Mouse (Mus musculus): ENCODE results near the gene 6430548M08Rik. TPM values are rescaled to one million over a fixed set of nuclear protein-coding genes. Genes with fewer than 3 reads are reported as not detected.

Gene 6430548M08Rik
- polyA plus RNA-seq, 1 experiment from 2014 or later: 3.0 TPM

- H3K4me3 ChIP-seq (replicated peaks): no peak overlapping the region
- 61% methylated on average over 3 of the region's 3 CpGs for WGBS
Measured at GRCm38 (mm10) chr8:120202546-120202945, 88.6 kb downstream of the 6430548M08Rik start.

DNA sequence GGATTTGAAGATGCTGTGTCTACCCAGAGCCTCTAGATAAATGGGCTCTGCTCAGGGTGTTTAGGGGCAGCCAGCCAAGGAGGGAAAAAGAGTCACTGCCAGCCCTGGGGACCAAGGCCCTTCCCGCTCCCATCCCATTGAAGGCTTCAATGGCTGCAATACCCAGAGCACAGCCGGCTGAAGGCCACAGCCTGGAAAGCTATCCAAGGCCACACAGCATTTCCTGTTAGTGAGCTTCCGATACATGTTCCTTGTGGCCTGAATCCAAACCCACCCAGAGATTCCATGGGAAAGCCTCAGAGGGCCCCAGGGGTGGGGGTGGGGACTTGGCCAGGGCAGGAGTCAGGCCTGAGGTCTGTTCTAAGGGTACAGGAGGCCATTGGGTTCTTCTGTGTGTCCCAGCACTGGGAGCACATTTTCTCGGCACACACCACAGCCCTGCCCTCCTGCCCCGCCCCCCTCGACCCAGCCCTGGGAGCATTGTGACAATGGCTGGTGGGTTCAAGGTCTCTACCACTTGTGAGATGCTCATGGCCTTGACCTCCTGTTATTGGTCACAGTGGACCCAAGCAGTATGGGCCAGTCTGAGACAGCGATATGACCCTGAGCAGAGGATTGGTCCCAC lies 90.9 kb downstream of the 6430548M08Rik start:
- no peak for ATAC-seq (ENCODE audit: insufficient number of reproducible peaks, insufficient read depth, low FRiP score, low TSS enrichment, low read depth)
- H3K9me3 ChIP-seq: peaks cover 4% of the 10 kb centered on the region
- no peak overlapping the region for H3K4me3 ChIP-seq (replicated peaks)
- WGBS: 74% methylated on average over 7 of the region's 7 CpGs
- no peaks in the 10 kb centered on the region for H3K27me3 ChIP-seq
- peaks cover 11% of the 10 kb centered on the region for H3K4me1 ChIP-seq (replicated peaks)
- no peak overlapping the region for H3K4me2 ChIP-seq
- H3K36me3 ChIP-seq: no peaks in the 10 kb centered on the region
- no peak overlapping the region for H3K9ac ChIP-seq (replicated peaks)
- no peak overlapping the region for H3K27ac ChIP-seq

More at GRCm38 (mm10) chr8:120202546-120202945, 88.6 kb downstream of the 6430548M08Rik start:
- Histone ChIP-seq H3K4me1 (replicated peaks) (peaks cover 2% of the 10 kb centered on the region; the same call in 1 of the 2 replicates), H3K27ac (no peak overlapping the region), H3K9ac (replicated peaks) (no peak overlapping the region), H3K27me3 (no peaks in the 10 kb centered on the region), H3K36me3 (no peaks in the 10 kb centered on the region), H3K9me3 (peaks cover 8% of the 10 kb centered on the region), H3K4me2 (no peak overlapping the region)
- ATAC-seq (ENCODE audit: insufficient number of reproducible peaks, insufficient read depth, low FRiP score, low TSS enrichment, low read depth): no peak

DNA sequence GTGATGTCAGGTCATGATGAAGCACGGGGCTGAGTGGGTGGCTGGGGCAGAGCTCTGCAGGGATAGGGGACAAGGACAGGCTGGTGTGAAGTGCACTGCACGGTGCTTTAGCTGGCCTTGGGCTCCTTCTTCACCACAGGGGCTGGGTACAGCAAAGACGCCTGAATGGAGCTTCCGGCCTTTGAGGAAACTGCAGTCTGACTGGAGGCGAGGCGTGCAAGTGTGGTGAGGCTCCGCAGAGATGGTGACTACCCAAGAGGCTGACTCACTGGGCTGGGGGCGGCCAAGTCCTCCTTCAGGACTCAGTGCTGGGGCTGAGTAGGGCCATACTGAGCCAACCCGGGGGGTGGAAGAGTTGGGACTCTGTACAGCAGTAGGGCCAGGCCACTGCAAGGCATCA lies 92.0 kb downstream of the 6430548M08Rik start:
- no peak overlapping the region for H3K9ac ChIP-seq (replicated peaks)
- H3K36me3 ChIP-seq: no peaks in the 10 kb centered on the region
- H3K27ac ChIP-seq: no peak overlapping the region
- ATAC-seq (ENCODE audit: insufficient number of reproducible peaks, insufficient read depth, low FRiP score, low TSS enrichment, low read depth): no peak
- WGBS: 84% methylated on average over 9 of the region's 9 CpGs
- no peaks in the 10 kb centered on the region for H3K27me3 ChIP-seq
- H3K9me3 ChIP-seq: no peaks in the 10 kb centered on the region
- no peak overlapping the region for H3K4me2 ChIP-seq
- peaks cover 19% of the 10 kb centered on the region for H3K4me1 ChIP-seq (replicated peaks)
- no peak overlapping the region for H3K4me3 ChIP-seq (replicated peaks)

DNA sequence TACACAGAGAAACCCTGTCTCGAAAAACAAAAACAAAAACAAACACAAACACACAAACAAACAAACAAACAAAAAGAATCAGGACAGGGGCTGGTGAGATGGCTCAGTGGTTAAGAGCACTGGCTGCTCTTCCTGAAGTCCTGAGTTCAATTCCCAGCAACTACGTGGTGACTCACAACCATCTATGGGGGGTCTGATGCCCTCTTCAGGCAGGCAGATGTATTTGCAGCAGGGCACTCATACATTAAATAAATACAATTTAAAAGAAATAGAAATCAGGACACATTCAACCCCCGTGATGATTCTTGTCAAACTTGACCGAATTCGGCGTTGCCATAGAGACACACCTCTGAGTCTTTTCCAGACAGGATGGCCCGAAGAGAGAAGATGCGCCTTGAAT lies 93.4 kb downstream of the 6430548M08Rik start:
- peaks cover 26% of the 10 kb centered on the region for H3K4me1 ChIP-seq (replicated peaks)
- no peak overlapping the region for H3K27ac ChIP-seq
- H3K27me3 ChIP-seq: no peaks in the 10 kb centered on the region
- no peak overlapping the region for H3K4me3 ChIP-seq (replicated peaks)
- H3K4me2 ChIP-seq: no peak overlapping the region
- 86% methylated on average over 8 of the region's 8 CpGs for WGBS
- H3K36me3 ChIP-seq: no peaks in the 10 kb centered on the region
- H3K9ac ChIP-seq (replicated peaks): no peak overlapping the region
- no peak for ATAC-seq (ENCODE audit: insufficient number of reproducible peaks, insufficient read depth, low FRiP score, low TSS enrichment, low read depth)
- no peaks in the 10 kb centered on the region for H3K9me3 ChIP-seq

DNA sequence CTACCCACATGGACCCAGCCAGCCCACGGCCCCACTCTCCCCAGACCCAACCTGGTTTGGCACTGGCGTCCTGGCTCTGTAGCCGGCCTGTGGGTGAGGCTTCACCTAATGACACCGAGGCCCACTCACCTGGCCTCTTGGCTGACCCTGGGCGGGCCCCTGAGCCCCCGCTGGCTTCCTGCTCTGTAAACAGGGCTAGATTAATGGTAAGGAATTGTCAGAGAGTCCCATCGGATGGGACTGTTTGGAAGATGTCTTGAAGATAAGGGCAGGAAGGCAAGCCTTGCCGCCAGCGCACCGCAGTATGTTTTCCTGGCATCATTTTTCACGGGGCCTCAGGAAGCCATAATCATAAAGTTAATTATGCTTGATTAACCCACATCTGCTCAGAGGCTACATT lies 94.2 kb downstream of the 6430548M08Rik start:
- Histone ChIP-seq H3K9ac (replicated peaks) (no peak overlapping the region), H3K4me2 (no peak overlapping the region; the same call in 1 of the 2 replicates), H3K27me3 (no peaks in the 10 kb centered on the region)

DNA sequence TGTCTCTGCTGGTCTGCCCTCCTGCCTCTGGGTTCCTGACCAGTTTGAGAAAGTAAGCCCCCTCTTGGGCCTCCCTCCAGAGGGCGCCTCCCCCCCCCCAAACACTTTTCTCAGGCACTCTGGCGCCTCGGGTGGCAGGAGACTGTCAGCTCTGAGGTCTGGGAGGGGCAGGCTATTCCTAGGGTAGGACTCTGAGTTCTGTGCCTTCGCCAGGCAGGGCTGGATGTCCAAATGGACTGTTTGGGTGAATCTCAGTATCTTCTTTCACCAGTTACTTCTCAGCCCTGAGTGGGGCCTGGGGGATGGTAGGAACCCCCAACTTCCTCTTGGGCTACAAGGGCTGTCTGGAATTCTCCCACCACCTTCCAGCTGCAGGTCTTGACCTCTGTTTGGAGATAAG lies 97.4 kb downstream of the 6430548M08Rik start:
- WGBS: 17% methylated on average over 4 of the region's 4 CpGs
- 0 out of 2 replicates have a peak overlapping the region, but pooled peaks have one; percentile 35 for H3K27ac ChIP-seq

More for the DNA sequence above, 94.2 kb downstream of the 6430548M08Rik start:
- H3K4me1 ChIP-seq (replicated peaks): peaks cover 26% of the 10 kb centered on the region
- H3K27ac ChIP-seq: no peak overlapping the region
- H3K9me3 ChIP-seq: no peaks in the 10 kb centered on the region
- WGBS: 31% methylated on average over 11 of the region's 11 CpGs
- H3K4me3 ChIP-seq (replicated peaks): no peak overlapping the region
- no peak for ATAC-seq (ENCODE audit: insufficient number of reproducible peaks, insufficient read depth, low FRiP score, low TSS enrichment, low read depth)
- H3K36me3 ChIP-seq: no peaks in the 10 kb centered on the region

GRCm38 (mm10) chr8:120212596-120212995 lies 98.6 kb downstream of the 6430548M08Rik start:
- no peak overlapping the region for H3K27ac ChIP-seq
- 87% methylated on average over 7 of the region's 7 CpGs for WGBS

More for the DNA sequence above, 97.4 kb downstream of the 6430548M08Rik start:
- H3K4me2 ChIP-seq: no peak overlapping the region
- H3K27me3 ChIP-seq: no peaks in the 10 kb centered on the region
- H3K9ac ChIP-seq (replicated peaks): no peak overlapping the region
- H3K36me3 ChIP-seq: no peaks in the 10 kb centered on the region
- H3K9me3 ChIP-seq: no peaks in the 10 kb centered on the region
- H3K4me1 ChIP-seq (replicated peaks): peaks cover 49% of the 10 kb centered on the region
- no peak for ATAC-seq (ENCODE audit: insufficient number of reproducible peaks, insufficient read depth, low FRiP score, low TSS enrichment, low read depth)
- no peak overlapping the region for H3K4me3 ChIP-seq (replicated peaks)

DNA sequence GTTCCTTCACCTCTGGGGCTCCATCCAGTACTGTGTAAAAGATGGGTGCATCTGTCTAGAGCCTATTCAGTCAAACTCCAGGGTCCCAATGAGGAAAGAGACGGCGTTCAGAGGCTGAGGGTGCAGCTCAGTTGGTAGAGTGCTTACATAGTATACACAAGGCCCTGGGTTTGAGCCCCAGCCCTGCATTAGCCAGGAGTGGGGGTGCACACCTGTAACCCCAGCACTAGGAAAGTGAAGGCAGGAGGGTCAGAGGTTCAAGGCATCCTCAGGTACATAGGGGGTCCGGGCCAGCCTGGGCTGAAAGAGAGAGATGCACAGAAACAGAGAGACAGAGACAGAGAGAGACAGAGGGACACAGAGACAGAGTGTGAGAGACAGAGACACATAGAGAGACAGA lies 99.3 kb downstream of the 6430548M08Rik start:
- H3K4me2 ChIP-seq: no peak overlapping the region
- no peak overlapping the region for H3K4me3 ChIP-seq (replicated peaks)
- H3K27me3 ChIP-seq: no peaks in the 10 kb centered on the region
- no peak for ATAC-seq (ENCODE audit: insufficient number of reproducible peaks, insufficient read depth, low FRiP score, low TSS enrichment, low read depth)
- no peaks in the 10 kb centered on the region for H3K9me3 ChIP-seq
- H3K36me3 ChIP-seq: no peaks in the 10 kb centered on the region
- peaks cover 61% of the 10 kb centered on the region for H3K4me1 ChIP-seq (replicated peaks)
- H3K9ac ChIP-seq (replicated peaks): no peak overlapping the region
- WGBS: 88% methylated on average over 3 of the region's 3 CpGs
- no peak overlapping the region for H3K27ac ChIP-seq

More at GRCm38 (mm10) chr8:120212596-120212995, 98.6 kb downstream of the 6430548M08Rik start:
- H3K9ac ChIP-seq (replicated peaks): no peak overlapping the region
- H3K4me2 ChIP-seq: no peak overlapping the region
- peaks cover 61% of the 10 kb centered on the region for H3K4me1 ChIP-seq (replicated peaks)
- H3K4me3 ChIP-seq (replicated peaks): no peak overlapping the region
- no peak for ATAC-seq (ENCODE audit: insufficient number of reproducible peaks, insufficient read depth, low FRiP score, low TSS enrichment, low read depth)
- H3K36me3 ChIP-seq: no peaks in the 10 kb centered on the region
- H3K9me3 ChIP-seq: no peaks in the 10 kb centered on the region
- H3K27me3 ChIP-seq: no peaks in the 10 kb centered on the region

- Histone ChIP-seq H3K4me2 (no peak overlapping the region), H3K4me3 (replicated peaks) (no peak overlapping the region), H3K27ac (peak overlapping the region; percentile 35; the same call in 1 of the 2 replicates), H3K27me3 (no peaks in the 10 kb centered on the region), H3K9me3 (no peaks in the 10 kb centered on the region), H3K36me3 (no peaks in the 10 kb centered on the region), H3K4me1 (replicated peaks) (peaks cover 62% of the 10 kb centered on the region), H3K9ac (replicated peaks) (no peak overlapping the region)
- ATAC-seq (ENCODE audit: insufficient number of reproducible peaks, insufficient read depth, low FRiP score, low TSS enrichment, low read depth): no peak
- whole genome bisulfite sequencing: 73% methylated on average over 5 of the region's 5 CpGs
Measured at GRCm38 (mm10) chr8:120213939-120214338, 100.0 kb downstream of the 6430548M08Rik start.

Other genes starting within 250 kb of the 6430548M08Rik start
- gene Usp10, start 203.8 kb upstream of the 6430548M08Rik start, polyA plus RNA-seq (2016; fragmentation: Nextera tagmentation; extraction: Ambion mirVana): 153 and 168 TPM in 2 replicates
- gene Gm20388, start 203.3 kb upstream of the 6430548M08Rik start, polyA plus RNA-seq (2016; fragmentation: Nextera tagmentation; extraction: Ambion mirVana): not detected in 2 replicates
- 7.4 and 8.5 TPM in 2 replicates for gene Crispld2, start 121.7 kb upstream of the 6430548M08Rik start, polyA plus RNA-seq (2016; fragmentation: Nextera tagmentation; extraction: Ambion mirVana)
- gene Zdhhc7, start 12.7 kb upstream of the 6430548M08Rik start, polyA plus RNA-seq (2016; fragmentation: Nextera tagmentation; extraction: Ambion mirVana): 28.7 and 29.4 TPM in 2 replicates
- not detected in 2 replicates for gene Fam92b, start 63.3 kb downstream of the 6430548M08Rik start, polyA plus RNA-seq (2016; fragmentation: Nextera tagmentation; extraction: Ambion mirVana)
- gene Gse1, start 114.3 kb downstream of the 6430548M08Rik start, polyA plus RNA-seq (2016; fragmentation: Nextera tagmentation; extraction: Ambion mirVana): 7.6 and 9.1 TPM in 2 replicates

Data from limb, embryonic 12.5 days (tissue).